In the genomic region with DNA sequence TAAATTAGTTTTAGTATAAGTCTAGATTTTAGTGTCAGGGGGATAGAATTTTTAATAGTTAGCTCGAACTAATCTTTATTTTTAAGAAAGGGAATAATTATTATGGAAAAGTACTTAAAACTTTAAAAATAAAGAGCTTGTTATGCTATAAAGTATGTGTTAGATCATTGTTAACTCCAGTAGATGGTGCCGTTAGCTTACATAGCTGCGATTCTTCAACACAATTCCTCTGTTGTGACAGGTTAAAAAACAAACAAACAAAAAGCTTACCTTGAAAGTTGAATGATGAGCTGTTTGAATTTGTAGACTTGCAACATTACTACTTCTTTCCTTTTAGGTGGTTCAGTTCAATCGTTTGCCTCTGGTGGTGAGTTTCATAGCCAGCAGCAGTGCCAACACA, we compare ENCODE assay signal across 18 mouse cellular contexts.
"Had no signal": no experiment of that assay in that cellular context is flagged by ENCODE, and none has a peak within 500 bp of the region (broad histone marks: within the 10 kb centered on the region; RNA-seq: fewer than 3 reads in every experiment).

No protein-coding gene starts in this region.

- H3K27me3 ChIP-seq: intestine, embryonic 15.5 days; lung, embryonic 15.5 days; midbrain, embryonic 13.5 days had no signal

- H3K4me3 ChIP-seq: intestine, embryonic 15.5 days; left cerebral cortex, adult 2 months; lung, embryonic 15.5 days; midbrain, embryonic 13.5 days had no signal

- H3K4me2 ChIP-seq: intestine, embryonic 15.5 days; liver, embryonic 11.5 days; lung, embryonic 15.5 days; midbrain, embryonic 13.5 days had no signal

- H3K9me3 ChIP-seq: intestine, embryonic 15.5 days; lung, embryonic 15.5 days; midbrain, embryonic 13.5 days had no signal

- H3K9ac ChIP-seq: intestine, embryonic 15.5 days; liver, embryonic 14.5 days; lung, embryonic 15.5 days; midbrain, embryonic 13.5 days had no signal

- ATAC-seq: intestine, embryonic 15.5 days; midbrain, embryonic 13.5 days; midbrain, embryonic 16.5 days had no signal

- H3K4me1 ChIP-seq: intestine, embryonic 15.5 days; lung, embryonic 15.5 days; midbrain, embryonic 13.5 days had no signal

- H3K27ac ChIP-seq: intestine, embryonic 15.5 days; kidney, postnatal 0 days; left cerebral cortex, adult 2 months; liver, embryonic 14.5 days; lung, embryonic 15.5 days; macrophage; midbrain, embryonic 13.5 days had no signal

- DNase-seq: kidney, adult 2 months; kidney, postnatal 25 days; layer of hippocampus, postnatal 36 days; lung, adult 18-20 months; lung, postnatal 14 days; right cerebral cortex, postnatal 4 days; thymus, adult 2 months; thymus, postnatal 14 days; thymus, postnatal 4 days had no signal
